Mouse (Mus musculus): ENCODE data around the gene Ntng1. TPM values are rescaled to one million over a fixed set of nuclear protein-coding genes. Genes with fewer than 3 reads are reported as not detected.
A peak's percentile ranks its signal among the peaks of the same experiment; 100 is the strongest.

The Ntng1 gene
- polyA plus RNA-seq, 1 experiment from 2014 or later, result 21.8 TPM

DNA sequence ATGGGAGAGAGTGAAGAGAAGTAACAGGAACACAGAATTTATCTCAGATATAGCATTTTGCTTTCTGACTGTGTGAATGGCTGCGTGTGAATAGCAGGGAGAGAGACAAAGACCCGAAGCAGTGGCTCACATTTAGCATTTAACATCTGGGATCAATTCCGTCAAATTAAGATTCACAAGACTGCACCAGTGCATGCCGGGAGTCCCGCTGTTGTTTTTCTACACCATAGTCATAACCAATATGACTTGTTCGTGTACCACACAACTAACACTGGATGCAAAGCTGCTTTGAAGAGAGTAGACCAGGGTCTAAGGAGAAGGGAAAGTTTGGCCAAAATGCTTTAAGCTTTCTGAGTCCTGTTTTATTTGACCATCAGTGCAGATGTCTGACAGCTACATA is 95.7 kb downstream of the Ntng1 start:
- H3K4me3 ChIP-seq, result no peak overlapping the region
- no peak overlapping the region for H3K9ac ChIP-seq
- 56% methylated on average over 6 of the region's 6 CpGs for WGBS
- no peak overlapping the region for H3K4me2 ChIP-seq
- no peaks in the 10 kb centered on the region for H3K36me3 ChIP-seq
- H3K4me1 ChIP-seq (replicated peaks), result no peaks in the 10 kb centered on the region
- H3K9me3 ChIP-seq, result no peaks in the 10 kb centered on the region
- no peaks in the 10 kb centered on the region for H3K27me3 ChIP-seq
- no peak overlapping the region for H3K27ac ChIP-seq (replicated peaks)
- no peak for ATAC-seq (ENCODE audit: low FRiP score, low read depth)

DNA sequence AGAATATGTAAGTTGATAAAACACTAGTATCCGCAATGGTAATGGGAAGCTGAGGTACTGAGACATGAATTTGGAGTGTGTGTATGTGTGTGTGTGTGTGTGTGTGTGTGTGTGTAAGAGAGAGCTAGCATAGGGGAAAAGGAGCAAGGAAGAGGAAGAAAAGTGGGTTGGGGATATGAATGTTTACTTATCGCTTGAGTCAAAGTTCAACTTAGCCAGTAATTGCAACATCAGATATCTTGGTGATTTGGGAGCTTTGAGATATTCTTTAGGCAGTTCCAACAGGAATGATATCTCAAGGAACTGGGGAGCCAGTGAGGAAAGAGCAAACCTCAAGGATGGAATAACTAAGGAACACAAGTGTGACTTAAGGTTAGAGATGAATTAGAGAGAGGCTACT is 97.1 kb downstream of the Ntng1 start:
- H3K4me1 ChIP-seq (replicated peaks), result no peaks in the 10 kb centered on the region
- no peaks in the 10 kb centered on the region for H3K36me3 ChIP-seq

DNA sequence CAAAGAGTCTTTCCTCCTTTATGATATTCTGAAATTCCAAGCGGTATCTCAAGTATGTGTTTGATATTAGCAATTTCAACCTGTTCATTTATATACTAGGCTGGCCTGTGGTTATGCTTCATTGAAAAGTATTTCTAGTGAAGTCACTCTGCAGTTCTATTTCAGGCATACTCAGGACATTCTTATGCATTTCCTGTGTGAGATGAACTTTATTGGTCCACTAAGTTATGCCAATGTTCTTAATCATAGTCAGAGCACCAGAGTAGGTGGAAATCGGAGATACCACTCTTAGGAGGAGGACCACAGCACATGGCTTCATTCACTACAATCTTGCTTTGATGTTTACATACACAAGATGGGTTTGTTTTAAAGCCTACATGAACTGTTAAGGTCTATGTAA is 99.6 kb downstream of the Ntng1 start:
- H3K4me1 ChIP-seq (replicated peaks), result no peaks in the 10 kb centered on the region
- H3K9ac ChIP-seq, result no peak overlapping the region
- no peak for ATAC-seq (ENCODE audit: low FRiP score, low read depth)
- H3K4me2 ChIP-seq, result no peak overlapping the region
- H3K27me3 ChIP-seq, result no peaks in the 10 kb centered on the region
- no peak overlapping the region for H3K27ac ChIP-seq (replicated peaks)
- WGBS, result 92% methylated on average over 2 of the region's 2 CpGs
- no peaks in the 10 kb centered on the region for H3K36me3 ChIP-seq
- no peaks in the 10 kb centered on the region for H3K9me3 ChIP-seq
- H3K4me3 ChIP-seq, result no peak overlapping the region

More for the DNA sequence above, 97.1 kb downstream of the Ntng1 start:
- WGBS, result 95% methylated on average over 2 of the region's 2 CpGs
- no peak overlapping the region for H3K9ac ChIP-seq
- H3K27me3 ChIP-seq, result no peaks in the 10 kb centered on the region
- no peak overlapping the region for H3K27ac ChIP-seq (replicated peaks)
- no peak overlapping the region for H3K4me2 ChIP-seq
- no peak overlapping the region for H3K4me3 ChIP-seq
- ATAC-seq (ENCODE audit: low FRiP score, low read depth), result no peak
- H3K9me3 ChIP-seq, result no peaks in the 10 kb centered on the region

DNA sequence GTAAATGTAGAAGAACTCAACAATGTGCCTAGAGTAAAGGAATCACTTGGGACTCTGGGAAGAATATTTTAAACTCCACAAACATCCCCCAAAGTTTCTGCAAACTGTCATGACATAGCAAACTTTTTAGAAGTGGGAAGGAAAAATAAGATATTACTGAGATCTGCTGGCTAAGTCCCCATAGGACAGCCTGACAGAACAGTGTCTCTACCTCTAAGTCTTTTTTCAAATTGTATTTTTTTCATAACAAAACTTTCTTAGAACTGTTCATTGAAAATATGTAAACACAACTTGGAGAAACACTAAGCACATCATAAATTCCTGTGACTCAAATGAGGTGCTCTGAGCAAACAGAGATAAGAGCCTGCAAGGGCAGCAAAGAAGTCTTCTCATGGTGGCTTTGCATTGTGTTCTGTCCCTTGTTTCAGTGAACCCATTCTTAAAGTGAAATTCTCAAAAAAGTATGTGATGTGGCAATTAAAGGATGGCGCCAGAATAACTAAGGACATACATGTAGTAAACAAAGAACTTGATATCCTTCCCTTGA is 100.1 kb downstream of the Ntng1 start:
- H3K9me3 ChIP-seq, result no peaks in the 10 kb centered on the region
- no peak overlapping the region for H3K4me2 ChIP-seq
- no peak overlapping the region for H3K27ac ChIP-seq (replicated peaks)
- no peak overlapping the region for H3K9ac ChIP-seq
- H3K27me3 ChIP-seq, result no peaks in the 10 kb centered on the region
- no peaks in the 10 kb centered on the region for H3K36me3 ChIP-seq
- H3K4me1 ChIP-seq (replicated peaks), result no peaks in the 10 kb centered on the region
- ATAC-seq (ENCODE audit: low FRiP score, low read depth), result no peak
- H3K4me3 ChIP-seq, result no peak overlapping the region
- WGBS, result 96% methylated on average over 1 of the region's 1 CpGs

DNA sequence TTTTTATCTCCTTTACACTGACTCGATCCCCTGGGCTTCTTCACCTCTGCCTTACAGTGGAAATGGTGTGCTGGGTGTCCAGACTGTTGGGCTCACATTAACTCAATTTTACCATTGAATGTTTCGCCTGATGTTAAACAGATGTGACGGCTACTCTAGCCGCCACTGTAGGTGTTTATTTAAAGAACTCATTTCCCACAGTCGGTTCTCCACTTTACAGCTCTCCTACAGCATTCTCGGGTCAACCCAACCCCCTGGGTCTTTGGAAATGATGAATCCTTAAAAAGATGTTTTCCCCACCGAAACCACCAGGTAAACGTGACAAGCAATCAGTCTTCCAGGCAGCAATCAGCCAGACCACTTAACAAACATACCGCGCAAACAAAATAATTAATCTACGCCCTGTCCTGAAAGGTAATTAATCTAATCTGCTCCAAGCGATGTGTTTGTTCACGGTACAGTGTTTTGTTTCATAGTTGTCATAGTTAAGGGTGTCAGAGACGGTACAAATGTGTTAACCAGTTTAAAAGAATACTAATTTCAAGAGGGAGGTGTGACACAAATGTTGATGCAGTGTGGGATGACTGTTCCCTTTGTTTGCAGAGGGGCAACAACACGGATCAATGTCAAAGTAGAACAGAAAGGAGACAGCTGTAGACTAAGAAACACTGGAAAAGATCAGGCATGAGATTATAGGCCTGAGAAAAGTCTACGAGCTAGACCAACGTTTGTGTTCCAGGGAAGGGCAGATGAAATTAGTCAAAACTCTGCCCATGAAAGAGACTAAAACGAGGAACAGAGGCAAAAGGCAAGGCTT is 120.8 kb downstream of the Ntng1 start:
- H3K9me3 ChIP-seq, result no peaks in the 10 kb centered on the region
- WGBS, result 39% methylated on average over 18 of the region's 18 CpGs
- no peak overlapping the region for H3K4me2 ChIP-seq
- H3K4me3 ChIP-seq, result no peak overlapping the region
- H3K27me3 ChIP-seq, result no peaks in the 10 kb centered on the region
- no peak; the same call in 1 of the 2 replicates for ATAC-seq (ENCODE audit: low FRiP score, low read depth)
- no peaks in the 10 kb centered on the region for H3K36me3 ChIP-seq
- 0 out of 2 replicates have a peak, but pooled peaks cover 8% of the 10 kb centered on the region for H3K4me1 ChIP-seq (replicated peaks)
- H3K9ac ChIP-seq, result no peak overlapping the region
- no peak overlapping the region for H3K27ac ChIP-seq (replicated peaks)

DNA sequence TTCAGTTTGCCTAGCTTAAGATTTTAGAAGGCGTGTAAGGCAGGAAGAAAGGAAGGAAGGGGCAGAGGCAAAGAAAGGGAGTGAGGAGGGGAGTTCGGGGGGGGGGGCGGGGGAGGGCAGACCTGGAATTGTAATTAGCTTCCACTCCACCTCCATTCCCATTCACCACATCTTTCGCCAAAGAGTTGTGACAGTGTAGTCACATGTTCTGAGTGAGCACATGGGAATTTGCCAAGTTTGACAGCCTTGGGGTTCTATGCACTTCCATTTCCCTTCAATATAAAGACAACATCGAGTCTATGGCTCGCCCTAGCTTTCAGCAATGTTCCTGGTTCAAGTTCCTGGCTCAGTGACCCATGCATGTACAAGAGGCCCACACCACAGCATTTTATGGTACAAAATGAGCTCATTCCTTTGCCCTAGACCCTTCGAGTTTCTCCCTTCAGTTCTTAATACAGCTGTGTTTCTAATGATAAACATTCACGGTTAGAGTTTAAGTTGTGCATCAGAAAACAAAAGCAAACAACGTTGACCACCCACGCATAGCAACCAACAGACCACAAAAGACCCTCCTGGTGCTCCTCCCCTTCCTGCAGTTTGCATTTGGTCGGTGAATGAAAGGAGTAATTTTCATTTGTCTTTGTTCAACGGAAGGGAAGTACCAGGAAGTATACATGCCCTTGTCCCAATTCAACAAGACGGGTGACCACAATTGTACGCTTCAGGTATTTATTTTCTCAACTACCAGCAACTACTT is 132.8 kb downstream of the Ntng1 start:
- Histone ChIP-seq H3K27me3 (no peaks in the 10 kb centered on the region), H3K4me2 (no peak overlapping the region), H3K27ac (replicated peaks) (no peak overlapping the region), H3K36me3 (no peaks in the 10 kb centered on the region), H3K9me3 (no peaks in the 10 kb centered on the region), H3K4me1 (replicated peaks) (no peaks in the 10 kb centered on the region), H3K4me3 (no peak overlapping the region), H3K9ac (no peak overlapping the region)
- 72% methylated on average over 14 of the region's 14 CpGs for WGBS
- 0 out of 2 replicates have a peak, but pooled peaks have one; percentile 27 for ATAC-seq (ENCODE audit: low FRiP score, low read depth)

DNA sequence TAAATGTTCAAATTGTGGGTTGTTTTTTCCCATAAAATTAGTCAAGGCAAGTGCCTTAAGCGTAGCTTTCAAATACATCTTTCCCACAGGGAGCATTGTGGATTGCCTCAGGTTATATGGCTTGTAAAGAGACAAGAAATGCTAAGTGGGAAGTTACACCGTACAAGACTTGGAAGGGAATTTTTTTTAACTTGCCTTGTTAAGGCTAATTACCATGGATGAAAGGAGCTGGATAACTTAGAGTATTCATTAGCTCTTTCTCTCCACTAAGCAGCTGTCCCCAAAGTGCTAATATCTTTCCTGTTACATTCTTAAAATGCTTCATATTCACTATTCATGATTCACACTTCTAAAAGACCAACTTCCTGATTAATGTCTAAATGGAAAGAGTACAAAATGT is 133.4 kb downstream of the Ntng1 start:
- H3K9ac ChIP-seq, result no peak overlapping the region
- no peak overlapping the region for H3K4me2 ChIP-seq
- no peaks in the 10 kb centered on the region for H3K27me3 ChIP-seq
- H3K4me3 ChIP-seq, result no peak overlapping the region
- H3K27ac ChIP-seq (replicated peaks), result no peak overlapping the region
- no peaks in the 10 kb centered on the region for H3K4me1 ChIP-seq (replicated peaks)
- ATAC-seq (ENCODE audit: low FRiP score, low read depth), result no peak
- WGBS, result 45% methylated on average over 2 of the region's 2 CpGs
- H3K9me3 ChIP-seq, result no peaks in the 10 kb centered on the region
- no peaks in the 10 kb centered on the region for H3K36me3 ChIP-seq

DNA sequence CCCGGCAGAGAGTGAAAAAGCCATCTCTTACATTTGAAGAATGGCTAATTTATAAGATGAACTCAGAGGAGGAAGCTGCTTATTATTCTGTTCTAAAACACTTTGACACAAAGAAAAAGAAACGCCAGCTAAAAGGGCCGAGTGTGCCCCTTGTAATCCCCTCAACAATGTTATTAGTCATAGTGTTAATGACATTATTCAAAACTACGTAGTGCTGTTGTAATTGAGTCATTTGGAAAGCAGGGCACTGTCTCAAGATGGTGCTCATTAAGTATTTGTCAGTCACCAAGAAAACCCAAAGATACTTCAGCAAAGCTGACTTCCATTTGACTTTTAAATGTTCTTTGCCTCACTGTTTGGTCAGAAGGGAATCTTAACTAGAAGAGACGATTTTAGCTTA is 143.5 kb downstream of the Ntng1 start:
- Histone ChIP-seq H3K27me3 (no peaks in the 10 kb centered on the region), H3K9me3 (no peaks in the 10 kb centered on the region), H3K4me2 (no peak overlapping the region), H3K9ac (no peak overlapping the region), H3K4me3 (no peak overlapping the region), H3K36me3 (no peaks in the 10 kb centered on the region), H3K27ac (replicated peaks) (no peak overlapping the region), H3K4me1 (replicated peaks) (peaks cover 12% of the 10 kb centered on the region)
- no peak for ATAC-seq (ENCODE audit: low FRiP score, low read depth)
- WGBS, result 21% methylated on average over 5 of the region's 5 CpGs

DNA sequence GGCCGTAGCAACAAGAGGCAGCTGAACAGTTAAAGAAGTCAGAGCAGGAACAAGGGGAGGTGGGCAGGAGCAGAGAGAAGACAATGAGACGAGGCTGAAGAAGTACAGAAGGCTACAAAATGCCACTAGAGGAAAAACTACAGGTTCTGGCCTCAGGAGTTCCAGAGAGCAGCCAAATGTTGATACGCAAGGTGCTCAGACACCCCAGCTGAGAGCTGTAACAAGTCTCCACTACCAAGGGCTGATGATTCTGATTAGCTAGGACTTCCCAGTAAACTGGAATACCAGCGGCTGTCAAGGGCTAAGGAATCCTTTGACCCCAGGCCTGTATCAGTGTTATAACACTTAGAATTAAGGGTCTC is 148.2 kb downstream of the Ntng1 start:
- peak; percentile 44; the same call in 1 of the 2 replicates for ATAC-seq (ENCODE audit: low FRiP score, low read depth)
- Histone ChIP-seq H3K27ac (replicated peaks) (peak overlapping the region; percentile 48), H3K9ac (no peak overlapping the region), H3K4me1 (replicated peaks) (peaks cover 20% of the 10 kb centered on the region), H3K9me3 (no peaks in the 10 kb centered on the region), H3K36me3 (no peaks in the 10 kb centered on the region), H3K27me3 (no peaks in the 10 kb centered on the region), H3K4me2 (no peak overlapping the region), H3K4me3 (no peak overlapping the region)
- 39% methylated on average over 4 of the region's 4 CpGs for WGBS

DNA sequence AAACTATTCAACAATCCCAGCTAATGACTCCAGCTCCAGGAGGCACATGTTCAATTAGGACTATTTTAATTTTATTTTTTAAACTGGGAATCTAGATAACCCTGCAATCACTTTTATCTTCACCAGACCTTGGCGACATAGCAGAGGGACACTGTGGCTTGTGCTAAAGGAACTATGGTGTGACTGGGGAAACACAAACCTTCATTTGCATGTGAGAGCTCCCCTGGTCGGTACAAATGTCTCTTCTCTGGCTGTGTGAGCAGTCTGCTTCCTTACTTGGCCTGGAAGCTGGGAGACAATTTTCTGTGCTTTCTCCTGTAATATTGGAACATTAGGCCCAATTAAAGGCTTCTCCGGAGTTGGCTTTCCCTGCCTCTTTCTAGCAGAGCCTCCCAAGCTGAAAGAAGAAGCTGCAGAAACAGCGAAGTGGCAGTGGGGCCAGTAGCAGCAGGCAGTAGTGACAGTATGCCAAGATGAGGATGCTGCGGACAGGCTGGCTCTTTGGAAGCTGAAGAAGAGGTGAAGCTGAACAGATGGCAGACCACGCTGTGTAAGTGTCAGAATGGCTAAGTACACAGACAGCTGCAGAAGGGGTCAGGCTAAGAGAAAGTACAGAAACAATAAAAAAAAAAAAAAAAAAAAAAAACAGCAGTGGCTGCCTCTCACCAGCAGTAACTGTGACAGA is 148.7 kb downstream of the Ntng1 start:
- WGBS, result 13% methylated on average over 6 of the region's 6 CpGs
- peak; percentile 93 for ATAC-seq (ENCODE audit: low FRiP score, low read depth)
- H3K9ac ChIP-seq, result 0 out of 2 replicates have a peak overlapping the region, but pooled peaks have one; percentile 13

DNA sequence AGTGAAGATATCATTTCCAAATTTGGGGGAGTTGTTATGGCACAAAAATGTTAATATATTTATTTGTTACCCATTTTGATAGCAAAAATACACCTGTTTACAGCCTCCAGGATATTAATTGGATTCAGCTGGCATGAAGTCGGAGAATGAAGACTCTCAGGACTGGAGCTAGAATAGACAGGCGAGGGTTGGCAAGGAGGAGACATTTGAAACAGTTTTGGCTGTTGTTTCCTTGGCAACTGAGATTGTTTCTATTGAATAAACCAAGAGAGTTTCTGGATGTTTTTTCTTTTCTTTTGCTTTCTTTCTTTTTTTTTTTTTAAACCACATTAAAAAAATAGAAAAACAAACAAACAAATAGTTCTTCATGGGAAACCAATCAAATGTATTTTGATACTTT is 159.7 kb downstream of the Ntng1 start:
- no peak for ATAC-seq (ENCODE audit: low FRiP score, low read depth)
- 50% methylated on average over 2 of the region's 2 CpGs for WGBS
- H3K27me3 ChIP-seq, result no peaks in the 10 kb centered on the region

More for the DNA sequence above, 148.7 kb downstream of the Ntng1 start:
- Histone ChIP-seq H3K36me3 (no peaks in the 10 kb centered on the region), H3K9me3 (no peaks in the 10 kb centered on the region), H3K27me3 (no peaks in the 10 kb centered on the region), H3K4me3 (no peak overlapping the region), H3K4me1 (replicated peaks) (peaks cover 18% of the 10 kb centered on the region), H3K27ac (replicated peaks) (peak overlapping the region; percentile 78), H3K4me2 (peak overlapping the region; percentile 24)

DNA sequence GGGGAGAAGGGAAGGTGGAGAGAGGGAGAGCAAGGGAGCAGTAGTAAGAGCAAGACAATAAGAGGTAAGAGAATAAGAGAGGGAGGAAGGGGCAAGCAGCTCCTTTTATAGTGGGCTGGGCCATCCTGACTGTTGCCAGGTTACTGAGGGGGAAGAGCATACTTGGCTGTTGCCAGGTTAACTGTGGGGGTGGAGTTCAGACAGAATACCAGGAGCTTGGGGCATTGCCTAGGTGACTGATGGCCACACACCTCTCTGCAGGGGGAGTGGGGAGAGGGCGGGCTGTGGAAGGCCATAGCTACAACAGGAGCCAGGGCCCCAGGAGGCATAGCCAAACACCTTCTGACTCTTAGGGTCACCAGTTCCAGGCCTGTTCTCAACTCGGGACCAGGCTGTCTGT is 166.2 kb downstream of the Ntng1 start:
- no peak for ATAC-seq (ENCODE audit: low FRiP score, low read depth)
- Histone ChIP-seq H3K4me2 (no peak overlapping the region), H3K4me3 (no peak overlapping the region), H3K27ac (replicated peaks) (no peak overlapping the region), H3K27me3 (no peaks in the 10 kb centered on the region), H3K9ac (no peak overlapping the region), H3K4me1 (replicated peaks) (no peaks in the 10 kb centered on the region), H3K9me3 (0 out of 2 replicates have a peak, but pooled peaks cover 4% of the 10 kb centered on the region), H3K36me3 (no peaks in the 10 kb centered on the region)
- 43% methylated on average over 2 of the region's 2 CpGs for WGBS

More for the DNA sequence above, 159.7 kb downstream of the Ntng1 start:
- Histone ChIP-seq H3K36me3 (no peaks in the 10 kb centered on the region), H3K4me3 (no peak overlapping the region), H3K4me1 (replicated peaks) (no peaks in the 10 kb centered on the region), H3K27ac (replicated peaks) (no peak overlapping the region), H3K9me3 (no peaks in the 10 kb centered on the region), H3K9ac (no peak overlapping the region), H3K4me2 (no peak overlapping the region)
